Mouse (Mus musculus) hindbrain, embryonic 13.5 days (tissue): Measurements from ENCODE around the gene Rabgap1. TPM values are rescaled to one million over a fixed set of nuclear protein-coding genes. Genes with fewer than 3 reads are reported as not detected.

ENCODE experiments used
- ATAC-seq: fragments of 200-750 bp; cut with Nextera tagmentation; 2 replicates; pipeline ENCODE4 v1.8.0; 2017; ENCODE audit warnings: moderate TSS enrichment; ENCODE audit not compliant: low FRiP score
- H3K27ac ChIP-seq: fragments of 300-500 bp; sonication (generic); 2 replicates; pipeline ENCODE4 v1.5.1; 2015; ENCODE audit warnings: inconsistent platforms, mild to moderate bottlenecking, moderate library complexity
- H3K27me3 ChIP-seq: fragments of 300-500 bp; sonication (generic); 2 replicates; pipeline ENCODE4 v1.6.1; 2015; ENCODE audit warnings: mild to moderate bottlenecking, inconsistent platforms
- H3K36me3 ChIP-seq: fragments of 300-500 bp; sonication (generic); 2 replicates; pipeline ENCODE4 v1.6.1; 2015; ENCODE audit warnings: mild to moderate bottlenecking, inconsistent platforms
- H3K4me1 ChIP-seq: fragments of 300-500 bp; sonication (generic); replicated peaks from 2 replicates; pipeline ENCODE4 v1.6.1; 2015; ENCODE audit warnings: inconsistent platforms
- H3K4me2 ChIP-seq: fragments of 300-500 bp; sonication (generic); 2 replicates; pipeline ENCODE4 v1.6.1; 2015; ENCODE audit warnings: inconsistent platforms, mild to moderate bottlenecking, moderate library complexity
- H3K4me3 ChIP-seq: fragments of 300-500 bp; sonication (generic); 2 replicates; pipeline ENCODE4 v1.5.1; 2015; ENCODE audit warnings: mild to moderate bottlenecking, inconsistent platforms
- H3K9ac ChIP-seq: fragments of 300-500 bp; sonication (generic); 2 replicates; pipeline ENCODE4 v1.6.1; 2015; ENCODE audit warnings: mild to moderate bottlenecking, inconsistent platforms
- H3K9me3 ChIP-seq: fragments of 300-500 bp; sonication (generic); 2 replicates; pipeline ENCODE4 v1.6.1; 2016; ENCODE audit warnings: inconsistent platforms
- WGBS: fragments of 180-500 bp; shearing (Covaris S2); methylation state at CpG from one replicate; pipeline ENCODE4 v1.1.7; 2015; 5-methylcytosine and 5-hydroxymethylcytosine counted together
- polyA plus RNA-seq: library from polyadenylated mRNA; unstranded; fragments of >200 nt; fragmentation: Nextera tagmentation; extraction: Ambion mirVana; gene quantifications from 2 replicates; pipeline ENCODE4 v1.2.1, GENCODE M21; 2015

Rabgap1 gene
- 60.1 and 63.3 TPM in 2 replicates for polyA plus RNA-seq

- Histone ChIP-seq H3K27me3 (no peaks in the 10 kb centered on the region), H3K9me3 (no peaks in the 10 kb centered on the region), H3K4me3 (peak within 1 kb of the TSS; percentile 83), H3K27ac (peak within 1 kb of the TSS; percentile 91), H3K9ac (peak within 1 kb of the TSS; percentile 91), H3K4me1 (peaks cover 25% of the 10 kb centered on the region), H3K36me3 (no peaks in the 10 kb centered on the region), H3K4me2 (peak within 1 kb of the TSS; percentile 79)
- ATAC-seq = peak; percentile 98
- under 1% methylated on average over 51 of the region's 51 CpGs for WGBS
These were observed at the start of gene Rabgap1, which contains the start of the genes Zbtb26 and Zbtb6 for GRCm38 (mm10) chr2:37442611-37443591. TSS of gene Rabgap1 (plus strand) at chr2:37443279. TSS of gene Zbtb26 (minus strand) at chr2:37443135. TSS of gene Zbtb6 (minus strand) at chr2:37443171.

DNA sequence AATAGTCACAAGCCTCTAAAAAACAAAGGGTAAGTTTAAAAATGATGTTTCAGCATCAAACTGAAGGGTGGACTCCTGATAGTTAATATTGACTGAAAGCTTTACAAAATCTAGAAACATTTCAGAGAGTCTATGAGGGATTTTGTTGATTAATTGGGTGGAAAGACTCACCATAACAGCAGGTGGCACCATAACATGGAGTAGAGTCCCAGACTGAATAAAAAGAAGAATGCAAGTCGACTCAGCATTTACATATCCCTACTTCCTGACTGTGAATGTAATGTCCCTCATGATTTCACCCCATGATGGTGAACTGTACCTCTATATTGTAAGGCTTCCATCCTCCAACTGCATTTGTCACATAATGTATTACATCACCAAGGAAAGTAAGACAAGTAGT lies 47.5 kb upstream of the Rabgap1 start:
- 61% methylated on average over 1 of the region's 1 CpGs for WGBS
- Histone ChIP-seq H3K4me3 (no peak overlapping the region), H3K4me1 (no peaks in the 10 kb centered on the region), H3K4me2 (no peak overlapping the region), H3K9ac (no peak overlapping the region), H3K27ac (no peak overlapping the region), H3K9me3 (no peaks in the 10 kb centered on the region), H3K36me3 (peaks cover 44% of the 10 kb centered on the region), H3K27me3 (no peaks in the 10 kb centered on the region)
- ATAC-seq = no peak

DNA sequence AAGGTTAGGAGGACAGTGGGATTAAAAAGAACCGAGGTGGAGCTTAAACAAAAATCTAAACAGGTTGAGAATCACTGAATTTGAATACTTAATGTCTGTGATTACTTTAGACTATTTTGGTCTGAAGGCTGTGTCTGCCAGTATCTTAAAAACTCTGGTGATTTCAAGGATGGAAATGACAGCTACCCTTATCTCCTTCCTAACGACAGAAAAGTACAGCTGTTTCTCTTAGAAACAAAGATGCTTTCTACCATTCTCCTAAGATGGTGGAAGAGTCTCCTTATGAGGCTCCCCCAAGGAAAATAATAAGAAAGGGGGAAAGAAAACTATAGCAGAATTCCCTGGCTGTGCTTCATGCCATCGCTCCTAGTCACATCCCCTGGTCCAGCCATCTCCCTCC lies 21.2 kb upstream of the Rabgap1 start:
- Histone ChIP-seq H3K4me1 (peaks cover 17% of the 10 kb centered on the region), H3K9me3 (no peaks in the 10 kb centered on the region), H3K4me3 (peak overlapping the region; percentile 96), H3K36me3 (peaks cover 2% of the 10 kb centered on the region), H3K27ac (peak overlapping the region; percentile 98), H3K4me2 (peak overlapping the region; percentile 66), H3K27me3 (no peaks in the 10 kb centered on the region), H3K9ac (peak overlapping the region; percentile 99)
- 12% methylated on average over 3 of the region's 3 CpGs for WGBS
- no peak; the same call in 1 of the 2 replicates for ATAC-seq

DNA sequence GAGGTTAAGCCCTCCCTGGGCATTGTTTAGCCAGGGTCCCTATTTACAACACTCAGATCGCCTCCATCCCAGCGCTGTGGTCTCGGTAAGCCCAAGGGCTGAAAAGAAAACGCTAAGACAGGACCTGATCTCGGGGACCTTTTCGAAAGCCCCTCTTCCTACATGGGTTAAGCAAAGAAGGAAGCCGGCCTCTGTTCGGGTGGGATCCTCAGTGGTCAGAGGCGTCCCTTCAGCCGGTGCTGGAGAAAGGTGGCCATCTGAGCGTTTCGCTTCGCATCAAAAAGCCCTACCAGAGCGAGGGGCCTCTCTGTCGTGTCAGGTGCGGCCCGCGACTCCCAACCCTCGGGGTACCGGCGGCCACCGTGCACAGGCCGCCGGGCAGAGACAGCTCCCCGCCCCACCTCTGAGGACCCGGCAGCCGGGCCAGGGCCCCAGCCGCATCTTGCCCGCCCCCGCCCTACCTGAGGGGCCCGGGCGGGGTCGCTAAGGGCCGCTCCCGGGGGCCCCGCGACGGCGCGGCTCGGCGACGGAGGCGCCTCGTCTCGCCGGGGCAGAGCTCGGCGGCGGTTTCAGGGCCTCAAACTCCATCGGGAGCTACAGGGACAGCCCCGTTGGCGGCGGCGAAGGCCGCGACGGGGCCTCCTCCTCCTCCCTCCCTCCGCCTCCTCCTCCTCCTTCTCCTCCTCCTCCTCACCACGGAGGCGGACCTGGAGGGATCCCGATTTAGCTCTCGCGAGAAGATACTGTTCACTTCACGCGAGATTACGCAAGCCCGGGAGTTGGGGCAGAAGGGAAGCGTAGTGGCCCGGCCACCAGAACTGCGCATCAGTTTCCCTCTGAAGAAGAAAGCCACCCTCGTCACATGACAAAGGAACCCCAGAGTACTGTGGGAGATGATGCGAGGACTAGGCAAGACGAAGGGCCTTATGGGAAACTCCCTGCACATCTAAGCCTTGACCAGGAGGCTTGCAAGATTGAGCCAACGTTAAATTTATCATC lies 20.5 kb upstream of the Rabgap1 start, which contains the start of gene Rc3h2:
Rc3h2 (minus strand) TSS at position 598 of the 999 bp plus-strand sequence.
- ATAC-seq = peak; percentile 97
- peaks cover 17% of the 10 kb centered on the region for H3K4me1 ChIP-seq
- peak within 1 kb of the TSS; percentile 66 for H3K4me2 ChIP-seq
- under 1% methylated on average over 74 of the region's 75 CpGs for WGBS
- H3K27ac ChIP-seq = peak within 1 kb of the TSS; percentile 98
- peak within 1 kb of the TSS; percentile 96 for H3K4me3 ChIP-seq
- H3K9ac ChIP-seq = peak within 1 kb of the TSS; percentile 99
- no peaks in the 10 kb centered on the region for H3K27me3 ChIP-seq
- peaks cover 3% of the 10 kb centered on the region for H3K36me3 ChIP-seq
- H3K9me3 ChIP-seq = no peaks in the 10 kb centered on the region

DNA sequence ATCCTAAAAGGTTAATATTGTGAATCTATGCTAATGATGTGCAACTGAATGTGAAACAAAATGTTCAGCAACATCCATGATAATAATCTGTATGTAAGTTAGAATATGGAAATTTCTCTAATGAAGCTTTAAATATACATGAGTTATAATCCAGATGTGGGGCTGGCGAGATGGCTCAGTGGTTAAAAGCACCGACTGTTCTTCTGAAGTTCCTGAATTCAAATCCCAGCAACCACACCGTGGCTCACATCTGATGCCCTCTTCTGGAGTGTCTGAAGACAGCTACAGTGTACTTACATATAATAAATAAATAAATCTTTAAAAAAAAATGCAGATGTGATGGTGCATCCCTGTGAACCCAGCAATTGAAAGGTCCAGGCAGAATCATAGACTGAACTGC lies 19.4 kb upstream of the Rabgap1 start:
- Histone ChIP-seq H3K27me3 (no peaks in the 10 kb centered on the region), H3K4me1 (peaks cover 19% of the 10 kb centered on the region), H3K9ac (no peak overlapping the region), H3K36me3 (peaks cover 10% of the 10 kb centered on the region), H3K27ac (peak overlapping the region; percentile 12; the same call in 1 of the 2 replicates), H3K4me3 (no peak overlapping the region), H3K9me3 (no peaks in the 10 kb centered on the region), H3K4me2 (0 out of 2 replicates have a peak overlapping the region, but pooled peaks have one; percentile 8)
- no peak for ATAC-seq
- WGBS = 51% methylated on average over 3 of the region's 3 CpGs

GRCm38 (mm10) chr2:37430593-37431464 lies 12.2 kb upstream of the Rabgap1 start:
- Histone ChIP-seq H3K4me1 (peaks cover 21% of the 10 kb centered on the region), H3K36me3 (peaks cover 18% of the 10 kb centered on the region), H3K4me2 (peak overlapping the region; percentile 91), H3K9me3 (no peaks in the 10 kb centered on the region), H3K9ac (peak overlapping the region; percentile 90), H3K4me3 (peak overlapping the region; percentile 88), H3K27ac (peak overlapping the region; percentile 99), H3K27me3 (no peaks in the 10 kb centered on the region)
- under 1% methylated on average over 38 of the region's 38 CpGs for WGBS
- ATAC-seq = peak; percentile 96

DNA sequence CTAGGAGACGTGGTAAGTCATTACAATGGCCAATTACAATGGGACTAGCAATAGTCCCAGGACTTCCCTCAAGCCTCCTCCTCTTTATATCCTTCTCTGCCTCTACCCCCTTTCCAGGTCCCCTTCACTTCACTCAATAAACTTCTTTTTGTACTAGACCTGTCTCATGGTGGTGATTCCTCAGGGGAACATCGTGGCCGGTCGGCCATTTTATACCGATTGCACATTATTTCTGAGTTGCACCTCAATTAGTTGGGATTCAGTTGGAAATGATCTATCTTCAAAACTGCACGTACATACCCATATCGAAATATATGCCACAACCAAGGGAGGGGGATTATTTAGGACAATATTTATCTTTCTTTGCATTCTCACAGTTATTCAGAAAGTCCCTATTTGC lies 11.5 kb upstream of the Rabgap1 start:
- 22% methylated on average over 7 of the region's 7 CpGs for WGBS
- peak overlapping the region; percentile 88 for H3K4me3 ChIP-seq
- peak; percentile 24 for ATAC-seq

DNA sequence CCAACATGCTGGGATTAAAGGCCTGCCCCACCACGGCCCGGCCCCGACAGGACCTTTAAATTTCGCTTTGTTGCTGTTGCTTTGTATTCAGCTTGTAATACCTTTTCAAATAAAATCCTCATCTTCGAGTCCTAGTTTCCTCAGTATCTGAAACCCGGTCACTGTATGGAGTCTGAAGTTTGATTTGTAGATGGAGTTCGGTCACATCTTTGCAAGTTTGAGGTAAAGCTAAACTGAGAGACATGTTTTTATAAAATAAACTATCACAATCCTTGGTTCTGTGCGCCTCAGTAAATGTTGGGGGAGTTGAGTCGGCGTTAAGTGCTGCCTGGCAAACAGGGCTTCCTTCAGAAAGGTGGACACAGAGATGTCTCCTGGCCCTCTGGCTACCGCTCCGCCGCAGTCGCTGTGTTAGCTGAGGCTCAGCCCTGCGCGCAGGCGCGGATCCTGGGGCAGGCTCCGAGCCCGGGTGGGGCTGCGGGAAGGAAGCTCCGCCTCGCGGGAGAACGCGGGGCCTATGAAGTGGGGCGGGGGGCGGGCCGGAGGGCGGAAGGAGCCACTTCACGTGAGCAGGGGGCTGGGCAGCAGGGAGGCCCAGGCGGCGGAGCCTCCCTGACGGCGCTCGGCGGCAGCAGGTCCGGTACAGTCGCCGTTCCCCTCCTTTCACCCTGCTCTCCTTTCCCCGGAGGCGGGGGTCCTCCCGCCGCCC lies 8.7 kb downstream of the Rabgap1 start:
- Histone ChIP-seq H3K9me3 (no peaks in the 10 kb centered on the region), H3K4me2 (peak overlapping the region; percentile 85), H3K27ac (peak overlapping the region; percentile 93), H3K4me3 (peak overlapping the region; percentile 89), H3K27me3 (no peaks in the 10 kb centered on the region), H3K9ac (peak overlapping the region; percentile 94), H3K36me3 (no peaks in the 10 kb centered on the region), H3K4me1 (peaks cover 22% of the 10 kb centered on the region)
- 11% methylated on average over 31 of the region's 44 CpGs for WGBS
- peak; percentile 98 for ATAC-seq

More for the DNA sequence above, 11.5 kb upstream of the Rabgap1 start:
- H3K27ac ChIP-seq = peak overlapping the region; percentile 99
- peaks cover 21% of the 10 kb centered on the region for H3K4me1 ChIP-seq
- H3K36me3 ChIP-seq = peaks cover 24% of the 10 kb centered on the region
- no peaks in the 10 kb centered on the region for H3K27me3 ChIP-seq
- peak overlapping the region; percentile 90 for H3K9ac ChIP-seq
- H3K4me2 ChIP-seq = peak overlapping the region; percentile 91
- H3K9me3 ChIP-seq = no peaks in the 10 kb centered on the region

GRCm38 (mm10) chr2:37452376-37452760 lies 9.3 kb downstream of the Rabgap1 start:
- WGBS = under 1% methylated on average over 23 of the region's 24 CpGs
- no peaks in the 10 kb centered on the region for H3K36me3 ChIP-seq
- H3K9me3 ChIP-seq = no peaks in the 10 kb centered on the region
- peaks cover 22% of the 10 kb centered on the region for H3K4me1 ChIP-seq
- H3K27ac ChIP-seq = peak overlapping the region; percentile 93
- peak overlapping the region; percentile 94 for H3K9ac ChIP-seq
- peak overlapping the region; percentile 85 for H3K4me2 ChIP-seq
- H3K4me3 ChIP-seq = peak overlapping the region; percentile 89
- H3K27me3 ChIP-seq = no peaks in the 10 kb centered on the region
- peak; percentile 90 for ATAC-seq

- WGBS = 94% methylated on average over 4 of the region's 4 CpGs
- H3K36me3 ChIP-seq = 0 out of 2 replicates have a peak, but pooled peaks cover 2% of the 10 kb centered on the region
- no peak for ATAC-seq
- H3K4me3 ChIP-seq = no peak overlapping the region
- H3K9ac ChIP-seq = no peak overlapping the region
- H3K9me3 ChIP-seq = no peaks in the 10 kb centered on the region
- H3K27me3 ChIP-seq = no peaks in the 10 kb centered on the region
- H3K27ac ChIP-seq = no peak overlapping the region
- no peak overlapping the region for H3K4me2 ChIP-seq
- no peaks in the 10 kb centered on the region for H3K4me1 ChIP-seq
These were observed 17.6 kb downstream of the Rabgap1 start for GRCm38 (mm10) chr2:37460707-37461106.
